Mouse (Mus musculus): ENCODE data around the gene Gpr18. TPM values are rescaled to one million over a fixed set of nuclear protein-coding genes. Genes with fewer than 3 reads are reported as not detected.

Gene Gpr18
- polyA plus RNA-seq (2012; rRNA removed) = 91.9 and 111 TPM in 2 replicates

GRCm38 (mm10) chr14:121915621-121916020 is at the start of gene Gpr18:
Gene Gpr18, minus strand, starts transcription at chr14:121915781.
- Histone ChIP-seq H3K4me1 (ENCODE audit: control insufficient read depth, insufficient read depth, insufficient read length) (peaks cover 19% of the 10 kb centered on the region), H3K27ac (ENCODE audit: insufficient read depth, low read length) (peak within 1 kb of the TSS; percentile 96), H3K27me3 (ENCODE audit: control insufficient read depth, insufficient read depth, low read length) (no peaks in the 10 kb centered on the region), H3K36me3 (ENCODE audit: control insufficient read depth, insufficient read depth, low read length) (peaks cover 18% of the 10 kb centered on the region), H3K4me3 (ENCODE audit: extremely low read depth, insufficient read depth, insufficient read length) (peak within 1 kb of the TSS; percentile 60)
- 7% methylated on average over 8 of the region's 8 CpGs for WGBS
- DNase-seq (ENCODE audit: low read depth in 1 of 2, low spot score in 2 of 2) = peak; percentile 79 to 81
- TF ChIP-seq POLR2A (IDR thresholded peaks at IDR 0.05; ENCODE audit: low read depth, low read length) (peak; percentile 97), CTCF (IDR thresholded peaks at IDR 0.05; ENCODE audit: extremely low read depth, insufficient read depth, insufficient read length, insufficient replicate concordance) (no peak)

- Histone ChIP-seq H3K36me3 (ENCODE audit: control insufficient read depth, insufficient read depth, low read length) (peaks cover 4% of the 10 kb centered on the region; the same call in 1 of the 2 replicates), H3K4me1 (ENCODE audit: control insufficient read depth, insufficient read depth, insufficient read length) (peaks cover 29% of the 10 kb centered on the region), H3K27me3 (ENCODE audit: control insufficient read depth, insufficient read depth, low read length) (no peaks in the 10 kb centered on the region), H3K4me3 (ENCODE audit: extremely low read depth, insufficient read depth, insufficient read length) (peak within 1 kb of the TSS; percentile 56), H3K27ac (ENCODE audit: insufficient read depth, low read length) (peak within 1 kb of the TSS; percentile 94)
- peak; percentile 65 for TF ChIP-seq POLR2A (IDR thresholded peaks at IDR 0.05; ENCODE audit: low read depth, low read length)
- no peak for TF ChIP-seq CTCF (IDR thresholded peaks at IDR 0.05; ENCODE audit: extremely low read depth, insufficient read depth, insufficient read length, insufficient replicate concordance)
- DNase-seq (ENCODE audit: low read depth in 1 of 2, low spot score in 2 of 2) = peak; percentile 64 to 68
- WGBS = 7% methylated on average over 6 of the region's 6 CpGs
Measured at GRCm38 (mm10) chr14:121964990-121965389, 49.4 kb upstream of the Gpr18 start, which contains the start of gene Gpr183. Gene Gpr183, minus strand, starts transcription at chr14:121965195.

GRCm38 (mm10) chr14:121963942-121964335 is 48.4 kb upstream of the Gpr18 start:
- no peak for DNase-seq (ENCODE audit: low read depth in 1 of 2, low spot score in 2 of 2)
- peak overlapping the region; percentile 94 for H3K27ac ChIP-seq (ENCODE audit: insufficient read depth, low read length)
- no peak for TF ChIP-seq POLR2A (IDR thresholded peaks at IDR 0.05; ENCODE audit: low read depth, low read length)
- no peak for TF ChIP-seq CTCF (IDR thresholded peaks at IDR 0.05; ENCODE audit: extremely low read depth, insufficient read depth, insufficient read length, insufficient replicate concordance)
- WGBS = 21% methylated on average over 4 of the region's 4 CpGs
- peak overlapping the region; percentile 56 for H3K4me3 ChIP-seq (ENCODE audit: extremely low read depth, insufficient read depth, insufficient read length)
- H3K36me3 ChIP-seq (ENCODE audit: control insufficient read depth, insufficient read depth, low read length) = peaks cover 6% of the 10 kb centered on the region; the same call in 1 of the 2 replicates
- H3K4me1 ChIP-seq (ENCODE audit: control insufficient read depth, insufficient read depth, insufficient read length) = peaks cover 23% of the 10 kb centered on the region
- no peaks in the 10 kb centered on the region for H3K27me3 ChIP-seq (ENCODE audit: control insufficient read depth, insufficient read depth, low read length)

- Histone ChIP-seq H3K4me1 (ENCODE audit: control insufficient read depth, insufficient read depth, insufficient read length) (peaks cover 28% of the 10 kb centered on the region), H3K27ac (ENCODE audit: insufficient read depth, low read length) (peak overlapping the region; percentile 94), H3K36me3 (ENCODE audit: control insufficient read depth, insufficient read depth, low read length) (peaks cover 6% of the 10 kb centered on the region; the same call in 1 of the 2 replicates), H3K27me3 (ENCODE audit: control insufficient read depth, insufficient read depth, low read length) (no peaks in the 10 kb centered on the region), H3K4me3 (ENCODE audit: extremely low read depth, insufficient read depth, insufficient read length) (peak overlapping the region; percentile 56)
- DNase-seq (ENCODE audit: low read depth in 1 of 2, low spot score in 2 of 2) = no peak
- no peak for TF ChIP-seq POLR2A (IDR thresholded peaks at IDR 0.05; ENCODE audit: low read depth, low read length)
- TF ChIP-seq CTCF (IDR thresholded peaks at IDR 0.05; ENCODE audit: extremely low read depth, insufficient read depth, insufficient read length, insufficient replicate concordance) = no peak
- WGBS = 37% methylated on average over 9 of the region's 9 CpGs
Measured at GRCm38 (mm10) chr14:121963251-121963941, 47.8 kb upstream of the Gpr18 start.

GRCm38 (mm10) chr14:121962128-121962890 is 46.7 kb upstream of the Gpr18 start:
- TF ChIP-seq POLR2A (IDR thresholded peaks at IDR 0.05; ENCODE audit: low read depth, low read length) = no peak
- TF ChIP-seq CTCF (IDR thresholded peaks at IDR 0.05; ENCODE audit: extremely low read depth, insufficient read depth, insufficient read length, insufficient replicate concordance) = no peak
- no peaks in the 10 kb centered on the region for H3K27me3 ChIP-seq (ENCODE audit: control insufficient read depth, insufficient read depth, low read length)
- H3K4me1 ChIP-seq (ENCODE audit: control insufficient read depth, insufficient read depth, insufficient read length) = peaks cover 36% of the 10 kb centered on the region
- DNase-seq (ENCODE audit: low read depth in 1 of 2, low spot score in 2 of 2) = no peak
- H3K27ac ChIP-seq (ENCODE audit: insufficient read depth, low read length) = peak overlapping the region; percentile 94
- 61% methylated on average over 14 of the region's 14 CpGs for WGBS
- peaks cover 7% of the 10 kb centered on the region; the same call in 1 of the 2 replicates for H3K36me3 ChIP-seq (ENCODE audit: control insufficient read depth, insufficient read depth, low read length)
- peak overlapping the region; percentile 56 for H3K4me3 ChIP-seq (ENCODE audit: extremely low read depth, insufficient read depth, insufficient read length)

- Histone ChIP-seq H3K27me3 (ENCODE audit: control insufficient read depth, insufficient read depth, low read length) (no peaks in the 10 kb centered on the region), H3K4me3 (ENCODE audit: extremely low read depth, insufficient read depth, insufficient read length) (peak overlapping the region; percentile 56), H3K36me3 (ENCODE audit: control insufficient read depth, insufficient read depth, low read length) (peaks cover 9% of the 10 kb centered on the region; the same call in 1 of the 2 replicates), H3K27ac (ENCODE audit: insufficient read depth, low read length) (peak overlapping the region; percentile 94), H3K4me1 (ENCODE audit: control insufficient read depth, insufficient read depth, insufficient read length) (peaks cover 38% of the 10 kb centered on the region)
- DNase-seq (ENCODE audit: low read depth in 1 of 2, low spot score in 2 of 2) = no peak
- WGBS = 58% methylated on average over 12 of the region's 12 CpGs
- TF ChIP-seq POLR2A (IDR thresholded peaks at IDR 0.05; ENCODE audit: low read depth, low read length) (no peak), CTCF (IDR thresholded peaks at IDR 0.05; ENCODE audit: extremely low read depth, insufficient read depth, insufficient read length, insufficient replicate concordance) (no peak)
Measured at GRCm38 (mm10) chr14:121961496-121962127, 46.0 kb upstream of the Gpr18 start.
